Mouse (Mus musculus): ENCODE data around the gene Lcorl.

GRCm38 (mm10) chr5:45876328-45876727, 18.9 kb upstream of the Lcorl start:
- TF ChIP-seq CTCF (IDR thresholded peaks at IDR 0.05; ENCODE audit: control insufficient read depth, insufficient read depth, low read length), result no peak
- no peak for TF ChIP-seq POLR2A (IDR thresholded peaks at IDR 0.05; ENCODE audit: borderline replicate concordance, control insufficient read depth, low read depth, low read length)

Data from bone marrow, adult 2 months (tissue).